Mouse (Mus musculus): ENCODE measurements at regions not wholly inside any gene's neighbourhood (a gene's known extent, or its start where the extent isn't known, plus 50 kb on each side); places are given as distances from the start of the nearest gene placed in this dataset.

- H3K4me3 ChIP-seq (ENCODE audit: control insufficient read depth in 1 of 2, insufficient read depth in 1 of 2, low read depth in 2 of 2, low read length in 2 of 2), result no peak overlapping the region
- no peaks in the 10 kb centered on the region for H3K4me1 ChIP-seq (ENCODE audit: control insufficient read depth in 1 of 2, insufficient read depth in 2 of 2, low read length in 2 of 2)
- no peaks in the 10 kb centered on the region for H3K79me2 ChIP-seq (ENCODE audit: control insufficient read depth, insufficient read depth, low read length, poor library complexity)
- no peak for TF ChIP-seq ZMIZ1 (IDR thresholded peaks at IDR 0.05; ENCODE audit: low read depth, low read length)
- no peak for TF ChIP-seq POLR2A (IDR thresholded peaks at IDR 0.05; ENCODE audit: control insufficient read depth in 1 of 2, insufficient read depth in 1 of 2, low read depth in 1 of 2, low read length in 2 of 2, poor library complexity in 1 of 2)
- no peak for TF ChIP-seq POLR2AphosphoS2 (IDR thresholded peaks at IDR 0.05; ENCODE audit: low read length)
- TF ChIP-seq NRF1 (IDR thresholded peaks at IDR 0.05; ENCODE audit: insufficient read depth, low read depth, low read length, poor library complexity, severe bottlenecking), result no peak
- no peak for TF ChIP-seq NELFE (IDR thresholded peaks at IDR 0.05; ENCODE audit: low read depth, low read length)
- H3K27me3 ChIP-seq (ENCODE audit: control insufficient read depth in 1 of 2, insufficient read depth in 2 of 2, low read length in 2 of 2), result no peaks in the 10 kb centered on the region
- DNase-seq (ENCODE audit: low read depth, low spot score), result no peak
- H3K27ac ChIP-seq (ENCODE audit: control insufficient read depth, low read depth, low read length), result no peak overlapping the region
- H3K9me3 ChIP-seq (replicated peaks; ENCODE audit: insufficient read depth, low read length), result no peaks in the 10 kb centered on the region
- no peak overlapping the region for H3K9ac ChIP-seq (ENCODE audit: control insufficient read depth, low read depth, low read length, poor library complexity, severe bottlenecking)
- no peaks in the 10 kb centered on the region for H3K36me3 ChIP-seq (ENCODE audit: control insufficient read depth in 1 of 2, insufficient read depth in 2 of 2, low read length in 2 of 2)
Measured at GRCm38 (mm10) chr15:51570631-51571030, 2314.1 kb upstream of the Gm7489 start.

DNA sequence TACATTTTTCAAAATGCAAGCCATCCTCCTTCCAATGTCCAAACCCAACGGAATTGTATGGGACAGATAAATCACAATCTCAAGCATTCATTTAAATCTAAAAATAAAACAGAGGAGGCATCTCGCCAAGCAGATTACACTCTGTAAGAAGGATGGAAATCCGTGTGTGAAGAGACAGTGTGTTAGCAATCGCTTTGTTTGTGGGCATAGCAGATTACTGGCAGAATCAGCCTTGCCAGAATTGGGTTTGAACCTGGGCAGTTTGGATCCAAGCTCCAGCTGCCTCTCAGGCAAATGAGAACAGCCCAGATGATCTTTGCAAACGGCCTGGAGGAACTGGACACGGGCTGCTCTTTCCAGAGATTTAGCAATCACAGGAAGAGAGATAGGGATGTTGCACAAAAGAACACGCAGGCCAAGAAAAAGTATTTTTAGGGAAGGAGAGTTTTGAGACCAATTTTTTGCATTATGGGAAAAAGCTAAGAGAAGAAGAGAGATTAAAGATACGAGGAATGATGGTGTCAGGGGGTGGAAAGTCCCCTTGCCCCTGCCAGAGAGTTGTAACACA lies 2310.1 kb upstream of the Gm7489 start:
- Histone ChIP-seq H3K9me3 (replicated peaks; ENCODE audit: insufficient read depth, low read length) (no peaks in the 10 kb centered on the region), H3K4me1 (ENCODE audit: control insufficient read depth in 1 of 2, insufficient read depth in 2 of 2, low read length in 2 of 2) (no peaks in the 10 kb centered on the region), H3K79me2 (ENCODE audit: control insufficient read depth, insufficient read depth, low read length, poor library complexity) (no peaks in the 10 kb centered on the region), H3K4me3 (ENCODE audit: control insufficient read depth in 1 of 2, insufficient read depth in 1 of 2, low read depth in 2 of 2, low read length in 2 of 2) (no peak overlapping the region), H3K27me3 (ENCODE audit: control insufficient read depth in 1 of 2, insufficient read depth in 2 of 2, low read length in 2 of 2) (no peaks in the 10 kb centered on the region), H3K27ac (ENCODE audit: control insufficient read depth, low read depth, low read length) (no peak overlapping the region), H3K9ac (ENCODE audit: control insufficient read depth, low read depth, low read length, poor library complexity, severe bottlenecking) (no peak overlapping the region), H3K36me3 (ENCODE audit: control insufficient read depth in 1 of 2, insufficient read depth in 2 of 2, low read length in 2 of 2) (no peaks in the 10 kb centered on the region)
- TF ChIP-seq TAL1 (IDR thresholded peaks at IDR 0.05; ENCODE audit: low read length) (no peak), MAFK (IDR thresholded peaks at IDR 0.05; ENCODE audit: borderline replicate concordance, low read depth, low read length) (no peak), HCFC1 (IDR thresholded peaks at IDR 0.05; ENCODE audit: low read depth, low read length) (no peak), ZNF384 (IDR thresholded peaks at IDR 0.05; ENCODE audit: low read depth, low read length) (no peak), POLR2AphosphoS2 (IDR thresholded peaks at IDR 0.05; ENCODE audit: low read length) (no peak), CHD1 (IDR thresholded peaks at IDR 0.05; ENCODE audit: low read depth, low read length) (no peak), CTCF (IDR thresholded peaks at IDR 0.05 in 2 of 3, conservative IDR thresholded peaks at IDR 0.05 in 1 of 3; ENCODE audit: control insufficient read depth in 1 of 3, insufficient read depth in 1 of 3, low read depth in 2 of 3, low read length in 3 of 3, poor library complexity in 1 of 3, severe bottlenecking in 1 of 3) (no peak), MAX (IDR thresholded peaks at IDR 0.05; ENCODE audit: low read length) (no peak), JUND (IDR thresholded peaks at IDR 0.05; ENCODE audit: low read depth, low read length) (no peak), RCOR1 (IDR thresholded peaks at IDR 0.05; ENCODE audit: low read depth, low read length) (no peak), UBTF (IDR thresholded peaks at IDR 0.05; ENCODE audit: borderline replicate concordance, insufficient read depth, low read depth, low read length) (no peak), ZC3H11A (IDR thresholded peaks at IDR 0.05; ENCODE audit: low read depth, low read length) (no peak)
- no peak for DNase-seq (ENCODE audit: low read depth, low spot score)
